Mouse (Mus musculus): ENCODE measurements around the gene Setd5.

DNA sequence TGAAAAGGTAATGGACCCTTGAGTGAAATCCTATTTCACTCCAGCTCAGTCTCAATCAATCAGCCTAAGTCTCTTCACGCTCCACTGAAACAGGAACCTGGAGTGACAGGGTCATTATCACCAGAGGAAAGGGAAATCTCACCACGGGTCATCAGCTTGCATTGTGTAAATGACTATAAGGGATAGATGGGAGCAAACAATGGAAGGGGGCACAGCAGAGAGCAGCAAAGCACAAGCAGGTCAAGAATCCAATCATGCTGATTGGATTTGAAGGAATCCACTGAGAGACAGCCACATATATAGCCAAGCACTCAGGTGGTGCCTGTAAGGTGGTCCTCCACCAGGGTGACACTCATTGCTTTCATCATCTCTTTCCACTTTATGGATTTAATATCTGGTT, 49.7 kb upstream of the Setd5 start:
- no peak for TF ChIP-seq POLR2A (IDR thresholded peaks at IDR 0.05; ENCODE audit: low read depth, low read length)
- TF ChIP-seq CTCF (IDR thresholded peaks at IDR 0.05; ENCODE audit: extremely low read depth, insufficient read depth, insufficient read length, insufficient replicate concordance): no peak
